Mouse (Mus musculus) small intestine, adult 2 months (tissue): Measurements from ENCODE around the gene Catsper2. TPM values are rescaled to one million over a fixed set of nuclear protein-coding genes. Genes with fewer than 3 reads are reported as not detected.

Experiments
- H3K27ac ChIP-seq: fragments of 200-500 bp; 2 replicates; pipeline ENCODE4 v1.5.1; 2012; ENCODE audit warnings: low read depth, low read length, control low read depth, inconsistent platforms; ENCODE audit not compliant: insufficient read depth
- H3K27me3 ChIP-seq: fragments of 200-500 bp; 2 replicates; pipeline ENCODE4 v1.6.1; 2012; ENCODE audit warnings: mild to moderate bottlenecking, moderate library complexity, low read length, inconsistent platforms; ENCODE audit not compliant: control insufficient read depth, insufficient read depth
- H3K36me3 ChIP-seq: fragments of 200-500 bp; 2 replicates; pipeline ENCODE4 v1.6.1; 2012; ENCODE audit warnings: mild to moderate bottlenecking, low read length, control low read depth, inconsistent platforms; ENCODE audit not compliant: control insufficient read depth, insufficient read depth
- H3K4me1 ChIP-seq: fragments of 200-500 bp; 2 replicates; pipeline ENCODE4 v1.6.1; 2012; ENCODE audit warnings: low read length, inconsistent platforms, mixed read lengths; ENCODE audit not compliant: control insufficient read depth, insufficient read depth, insufficient read length
- H3K4me3 ChIP-seq: fragments of 200-500 bp; 2 replicates; pipeline ENCODE4 v1.5.1; 2012; ENCODE audit warnings: low read depth, mild to moderate bottlenecking, control low read depth, inconsistent platforms, low read length, moderate library complexity
- CTCF ChIP-seq: fragments of 200-500 bp; IDR thresholded peaks from 2 replicates; pipeline ENCODE4 v1.5.1; 2012; ENCODE audit warnings: low read depth, mild to moderate bottlenecking, control low read depth, inconsistent platforms, low read length, moderate library complexity, mixed read lengths; ENCODE audit not compliant: insufficient replicate concordance, insufficient read length; ENCODE audit errors: extremely low read depth
- POLR2A ChIP-seq: fragments of 200-500 bp; IDR thresholded peaks from 2 replicates; pipeline ENCODE4 v1.6.1; 2012; ENCODE audit warnings: low read depth, mild to moderate bottlenecking, control low read depth, inconsistent platforms, low read length, moderate library complexity
- WGBS: fragments of 180-500 bp; shearing (Covaris S2); methylation state at CpG from one replicate; pipeline ENCODE4 v1.1.7; 2018; 5-methylcytosine and 5-hydroxymethylcytosine counted together
- polyA plus RNA-seq: library from polyadenylated mRNA; depleted of rRNA; stranded (reverse); fragments of >200 nt; gene quantifications from 2 replicates; pipeline ENCODE4 v1.2.3, GENCODE M21; 2012

Gene Catsper2
- polyA plus RNA-seq, 1 experiment, result 0.80 TPM

DNA sequence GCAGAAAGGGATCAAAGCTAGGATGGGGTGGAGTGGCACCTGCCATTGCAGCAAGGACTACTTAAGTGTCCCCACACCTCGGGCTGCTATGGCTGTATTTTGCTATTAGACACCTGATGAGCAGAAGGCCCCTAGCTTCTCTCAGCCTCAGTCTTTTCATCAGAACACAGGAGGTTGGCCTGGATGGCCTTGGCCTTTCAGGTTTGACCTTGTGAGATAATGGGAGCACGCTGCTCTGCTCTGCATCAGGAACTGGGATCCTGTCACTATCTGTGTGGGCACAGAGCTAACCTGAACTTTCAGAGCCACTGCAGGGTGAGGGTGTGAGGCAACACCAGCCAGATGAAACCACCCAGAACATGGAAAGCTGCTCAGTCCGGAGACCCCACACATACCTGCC lies 41.3 kb downstream of the Catsper2 start:
- Histone ChIP-seq H3K27ac (no peak overlapping the region), H3K36me3 (no peaks in the 10 kb centered on the region), H3K4me3 (no peak overlapping the region), H3K27me3 (no peaks in the 10 kb centered on the region), H3K4me1 (no peaks in the 10 kb centered on the region)
- TF ChIP-seq CTCF (no peak), POLR2A (no peak)
- 60% methylated on average over 3 of the region's 3 CpGs for WGBS

DNA sequence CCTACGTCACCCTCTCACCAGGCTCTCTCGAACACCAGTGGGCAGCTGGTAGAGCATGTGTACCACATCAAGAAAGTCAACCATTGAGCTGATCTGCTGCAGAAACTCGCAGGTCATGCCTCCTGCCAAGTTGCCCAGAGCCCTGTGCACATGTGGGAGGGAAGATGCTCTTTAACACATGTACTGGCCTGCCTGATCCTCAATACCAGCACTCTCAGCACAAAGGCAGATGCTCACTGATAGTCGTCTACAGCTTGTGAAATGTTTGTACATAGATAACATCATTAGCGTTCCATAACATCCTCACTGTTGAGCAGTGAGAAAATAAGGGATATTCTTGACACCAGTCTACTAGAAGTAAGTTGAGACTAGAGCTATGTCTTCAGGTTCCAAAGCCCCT lies 42.7 kb downstream of the Catsper2 start:
- TF ChIP-seq CTCF (no peak), POLR2A (no peak)
- no peaks in the 10 kb centered on the region for H3K4me1 ChIP-seq

DNA sequence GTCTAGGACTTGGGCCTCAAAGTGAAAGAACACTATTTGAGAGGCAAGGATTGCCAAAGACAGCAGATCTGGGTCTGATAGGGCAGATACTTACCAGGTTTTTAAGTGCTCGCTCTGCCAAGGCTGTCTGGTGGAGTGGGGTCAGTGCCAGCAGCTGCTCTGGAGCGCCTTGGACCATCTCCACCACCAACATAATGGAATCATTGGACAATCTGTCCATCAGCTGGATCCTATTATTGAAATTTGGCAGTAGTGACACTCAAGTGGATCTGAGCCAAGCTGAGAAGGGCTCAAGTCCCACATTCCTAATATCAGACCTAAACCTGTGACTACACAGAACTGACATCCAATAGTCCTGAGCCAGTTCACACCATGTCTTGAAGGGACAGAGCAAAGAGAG lies 44.8 kb downstream of the Catsper2 start:
- no peaks in the 10 kb centered on the region for H3K27me3 ChIP-seq
- H3K36me3 ChIP-seq, result peaks cover 12% of the 10 kb centered on the region
- H3K4me1 ChIP-seq, result peaks cover 3% of the 10 kb centered on the region; the same call in 1 of the 2 replicates
- no peak overlapping the region for H3K4me3 ChIP-seq
- TF ChIP-seq CTCF (no peak), POLR2A (no peak)
- no peak overlapping the region for H3K27ac ChIP-seq
- 83% methylated on average over 2 of the region's 2 CpGs for WGBS

More for the DNA sequence above, 42.7 kb downstream of the Catsper2 start:
- WGBS, result 74% methylated on average over 5 of the region's 5 CpGs
- Histone ChIP-seq H3K27ac (no peak overlapping the region), H3K27me3 (no peaks in the 10 kb centered on the region), H3K4me3 (no peak overlapping the region), H3K36me3 (no peaks in the 10 kb centered on the region)

DNA sequence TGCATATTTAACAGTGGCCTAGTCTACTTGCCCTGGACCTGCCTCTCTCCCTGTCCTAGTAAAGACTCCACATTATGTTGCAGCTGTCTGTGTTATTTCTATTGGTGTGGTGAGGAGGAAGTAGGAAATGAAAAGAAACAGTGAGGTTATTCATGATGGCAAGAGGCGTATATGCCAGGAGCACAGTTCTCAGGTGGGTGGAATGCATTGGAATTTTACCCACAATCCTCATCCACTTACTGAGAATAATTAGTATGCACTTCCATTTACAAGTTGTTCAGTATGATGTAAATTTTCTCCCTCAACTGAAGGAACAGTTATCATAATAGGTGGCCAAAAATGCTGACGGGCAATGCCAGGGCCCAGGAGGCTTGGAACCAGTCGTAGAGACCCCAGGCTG lies 49.9 kb downstream of the Catsper2 start:
- 75% methylated on average over 3 of the region's 3 CpGs for WGBS
- Histone ChIP-seq H3K4me3 (no peak overlapping the region), H3K4me1 (peaks cover 13% of the 10 kb centered on the region), H3K36me3 (peaks cover 42% of the 10 kb centered on the region), H3K27ac (no peak overlapping the region), H3K27me3 (no peaks in the 10 kb centered on the region)
- TF ChIP-seq CTCF (no peak), POLR2A (no peak)

DNA sequence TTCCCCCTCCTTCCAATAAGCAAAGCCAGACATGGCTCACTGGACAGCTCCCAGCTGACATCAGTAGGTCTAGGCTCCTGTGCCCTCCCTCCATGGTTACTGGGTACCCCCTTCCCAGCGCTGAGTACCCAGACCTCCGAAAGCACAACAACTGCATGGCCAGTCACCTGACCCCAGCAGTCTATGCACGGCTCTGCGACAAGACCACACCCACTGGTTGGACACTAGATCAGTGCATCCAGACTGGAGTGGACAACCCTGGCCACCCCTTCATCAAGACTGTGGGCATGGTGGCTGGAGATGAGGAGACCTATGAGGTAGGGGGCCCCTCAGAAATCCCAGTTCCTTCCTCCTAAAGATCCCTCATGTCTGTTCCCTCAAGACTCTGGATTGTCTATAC lies 54.1 kb downstream of the Catsper2 start:
- peak overlapping the region; percentile 79 for H3K27ac ChIP-seq
- H3K27me3 ChIP-seq, result no peaks in the 10 kb centered on the region
- peaks cover 20% of the 10 kb centered on the region for H3K4me1 ChIP-seq
- peaks cover 36% of the 10 kb centered on the region for H3K36me3 ChIP-seq
- TF ChIP-seq POLR2A, result no peak
- TF ChIP-seq CTCF, result no peak
- 52% methylated on average over 4 of the region's 4 CpGs for WGBS
- peak overlapping the region; percentile 65 for H3K4me3 ChIP-seq

DNA sequence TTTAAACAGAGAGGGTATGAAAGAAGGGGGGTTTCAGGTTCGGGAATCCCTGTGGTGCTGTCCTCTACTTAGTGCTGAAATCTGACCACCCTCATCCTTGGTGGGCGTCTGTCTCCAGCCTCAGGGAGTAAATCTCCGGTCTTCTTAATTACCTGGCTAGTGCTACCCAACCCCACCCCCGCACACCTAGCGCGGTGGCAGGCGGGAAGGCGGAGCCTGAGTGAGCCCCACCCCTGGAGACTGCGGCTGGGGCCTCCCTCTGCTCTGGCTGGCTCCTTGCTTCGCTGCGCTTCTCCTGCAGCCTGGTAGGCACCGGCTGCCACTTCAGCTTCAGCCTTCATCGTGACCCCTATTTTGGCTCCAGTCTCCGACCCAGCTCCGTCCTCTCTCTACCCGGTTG lies 55.2 kb downstream of the Catsper2 start:
- H3K27ac ChIP-seq, result peak overlapping the region; percentile 99
- WGBS, result 2% methylated on average over 16 of the region's 16 CpGs

DNA sequence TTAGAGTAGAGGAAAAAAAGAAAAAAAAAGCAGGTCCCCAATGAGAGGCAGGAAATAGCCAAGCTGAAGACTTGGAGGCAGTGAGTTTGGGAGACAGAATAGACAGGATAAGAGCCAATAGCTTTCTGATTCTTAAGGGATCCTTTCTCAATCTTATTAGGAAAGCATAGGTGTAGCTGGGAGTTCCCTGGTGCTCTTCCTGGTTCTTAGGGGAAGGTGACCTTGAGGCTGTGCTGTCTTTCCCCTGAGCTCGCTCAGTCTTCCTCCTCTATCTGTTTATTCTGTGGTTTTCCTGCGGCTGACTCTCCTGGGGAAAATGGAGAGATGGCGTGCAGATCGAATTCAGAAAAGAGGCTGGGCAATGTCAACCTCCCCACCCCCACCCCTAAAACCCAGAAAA lies 55.6 kb downstream of the Catsper2 start:
- H3K4me3 ChIP-seq, result peak overlapping the region; percentile 81
- peaks cover 23% of the 10 kb centered on the region for H3K4me1 ChIP-seq
- TF ChIP-seq POLR2A (no peak), CTCF (no peak)
- peaks cover 22% of the 10 kb centered on the region for H3K36me3 ChIP-seq
- WGBS, result 0% methylated on average over 4 of the region's 4 CpGs
- peak overlapping the region; percentile 99 for H3K27ac ChIP-seq
- H3K27me3 ChIP-seq, result no peaks in the 10 kb centered on the region

More for the DNA sequence above, 55.2 kb downstream of the Catsper2 start:
- Histone ChIP-seq H3K27me3 (no peaks in the 10 kb centered on the region), H3K36me3 (peaks cover 26% of the 10 kb centered on the region), H3K4me1 (peaks cover 23% of the 10 kb centered on the region), H3K4me3 (peak overlapping the region; percentile 81)
- TF ChIP-seq POLR2A (no peak; the same call in 1 of the 2 replicates), CTCF (no peak)

DNA sequence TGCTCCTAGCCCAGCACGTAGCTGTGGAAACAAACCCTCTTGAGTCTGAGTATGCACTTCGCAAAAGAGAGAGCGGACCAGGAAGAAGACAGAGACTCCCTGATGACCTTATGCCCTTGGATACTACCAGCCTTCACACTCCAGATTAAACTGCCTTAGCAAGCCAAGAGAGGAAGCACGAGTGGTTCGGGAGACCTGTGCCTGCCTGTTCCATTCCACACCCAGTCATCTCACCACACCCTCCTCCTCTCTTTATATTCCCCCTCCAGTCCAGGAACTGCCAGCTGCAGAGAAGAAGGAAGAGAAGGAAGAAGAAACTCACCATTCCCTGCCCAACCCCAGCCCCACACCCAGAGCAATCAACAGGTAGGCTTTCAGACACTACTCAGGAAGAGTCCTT lies 56.1 kb downstream of the Catsper2 start, which contains the start of gene Ckmt1:
TSS of gene Ckmt1 (plus strand) at position 221 of the 400 bp plus-strand sequence.
- peak within 1 kb of the TSS; percentile 81 for H3K4me3 ChIP-seq
- H3K4me1 ChIP-seq, result peaks cover 23% of the 10 kb centered on the region
- TF ChIP-seq CTCF (no peak), POLR2A (peak; percentile 83)
- H3K27ac ChIP-seq, result peak within 1 kb of the TSS; percentile 99
- WGBS, result 13% methylated on average over 5 of the region's 5 CpGs
- peaks cover 17% of the 10 kb centered on the region for H3K36me3 ChIP-seq
- H3K27me3 ChIP-seq, result no peaks in the 10 kb centered on the region
